Mouse (Mus musculus) lung, embryonic 14.5 days (tissue): ENCODE measurements around the gene Fau. TPM values are rescaled to one million over a fixed set of nuclear protein-coding genes. Genes with fewer than 3 reads are reported as not detected.

Source experiments
- ATAC-seq: fragments of 200-750 bp; cut with Nextera tagmentation; 2 replicates; pipeline ENCODE4 v1.8.0; 2017; ENCODE audit warnings: mild to moderate bottlenecking, moderate TSS enrichment, moderate library complexity; ENCODE audit not compliant: insufficient read depth
- DNase-seq: peaks from one replicate; pipeline ENCODE4 v3.0.0-alpha.2; 2015
- H3K27ac ChIP-seq: fragments of 300-500 bp; sonication (generic); 2 replicates; pipeline ENCODE4 v1.5.1; 2014; ENCODE audit warnings: low read depth, mild to moderate bottlenecking, moderate library complexity
- H3K27me3 ChIP-seq: fragments of 300-500 bp; sonication (generic); 2 replicates; pipeline ENCODE4 v1.6.1; 2014; ENCODE audit warnings: low read length, control low read depth; ENCODE audit not compliant: insufficient read depth
- H3K36me3 ChIP-seq: fragments of 300-500 bp; sonication (generic); 2 replicates; pipeline ENCODE4 v1.6.1; 2014; ENCODE audit warnings: control low read depth; ENCODE audit not compliant: insufficient read depth
- H3K4me1 ChIP-seq: fragments of 300-500 bp; sonication (generic); 2 replicates; pipeline ENCODE4 v1.6.1; 2014; ENCODE audit warnings: antibody characterized with exemption, control low read depth; ENCODE audit not compliant: insufficient read depth
- H3K4me2 ChIP-seq: fragments of 300-500 bp; sonication (generic); 2 replicates; pipeline ENCODE4 v1.6.1; 2014; ENCODE audit warnings: mild to moderate bottlenecking
- H3K4me3 ChIP-seq: fragments of 300-500 bp; sonication (generic); 2 replicates; pipeline ENCODE4 v1.5.1; 2014; ENCODE audit warnings: low read depth, low read length
- H3K9ac ChIP-seq: fragments of 300-500 bp; sonication (generic); 2 replicates; pipeline ENCODE4 v1.6.1; 2014
- H3K9me3 ChIP-seq: fragments of 300-500 bp; sonication (generic); 2 replicates; pipeline ENCODE4 v1.6.1; 2016; ENCODE audit warnings: low read depth, low read length, control low read depth
- CTCF ChIP-seq: IDR thresholded peaks from 2 replicates; pipeline ENCODE4 v1.5.1; 2016; ENCODE audit warnings: antibody characterized with exemption, low read depth
- WGBS: fragments of 180-500 bp; shearing (Covaris S2); extraction: QIAGEN DNeasy Blood & Tissue Kit; methylation state at CpG from one replicate; pipeline ENCODE4 v1.1.7; 2014; 5-methylcytosine and 5-hydroxymethylcytosine counted together
- polyA plus RNA-seq: library from polyadenylated mRNA; unstranded; fragments of >200 nt; fragmentation: Nextera tagmentation; extraction: Ambion mirVana; gene quantifications from 2 replicates; pipeline ENCODE4 v1.2.1, GENCODE M21; 2014

Fau gene
- polyA plus RNA-seq, 1 experiment from 2014 or later = 825 TPM

GRCm38 (mm10) chr19:6071261-6071660, 13.6 kb downstream of the Fau start:
- Histone ChIP-seq H3K4me1 (peaks cover 12% of the 10 kb centered on the region; the same call in 1 of the 2 replicates), H3K9me3 (no peaks in the 10 kb centered on the region), H3K27ac (no peak overlapping the region), H3K9ac (no peak overlapping the region), H3K4me2 (no peak overlapping the region), H3K4me3 (no peak overlapping the region), H3K27me3 (no peaks in the 10 kb centered on the region), H3K36me3 (peaks cover 58% of the 10 kb centered on the region)
- 91% methylated on average over 19 of the region's 19 CpGs for WGBS
- ATAC-seq = no peak
- DNase-seq = no peak
- no peak for TF ChIP-seq CTCF

GRCm38 (mm10) chr19:6073889-6074288, 16.2 kb downstream of the Fau start:
- H3K4me3 ChIP-seq = no peak overlapping the region
- ATAC-seq (no peak), DNase-seq (no peak)
- H3K4me1 ChIP-seq = 0 out of 2 replicates have a peak, but pooled peaks cover 8% of the 10 kb centered on the region
- no peaks in the 10 kb centered on the region for H3K27me3 ChIP-seq
- H3K36me3 ChIP-seq = peaks cover 55% of the 10 kb centered on the region
- H3K27ac ChIP-seq = no peak overlapping the region
- H3K9ac ChIP-seq = no peak overlapping the region
- no peaks in the 10 kb centered on the region for H3K9me3 ChIP-seq
- no peak overlapping the region for H3K4me2 ChIP-seq
- TF ChIP-seq CTCF = no peak
- WGBS = 82% methylated on average over 5 of the region's 5 CpGs

- no peaks in the 10 kb centered on the region for H3K9me3 ChIP-seq
- peak within 1 kb of the TSS; percentile 86 for H3K27ac ChIP-seq
- H3K9ac ChIP-seq = peak within 1 kb of the TSS; percentile 75
- no peaks in the 10 kb centered on the region for H3K27me3 ChIP-seq
- H3K36me3 ChIP-seq = peaks cover 48% of the 10 kb centered on the region
- H3K4me3 ChIP-seq = peak within 1 kb of the TSS; percentile 79
- under 1% methylated on average over 33 of the region's 33 CpGs for whole genome bisulfite sequencing
- H3K4me1 ChIP-seq = 0 out of 2 replicates have a peak, but pooled peaks cover 8% of the 10 kb centered on the region
- ATAC-seq (peak; percentile 93), DNase-seq (peak; percentile 95)
- no peak for TF ChIP-seq CTCF
- H3K4me2 ChIP-seq = peak within 1 kb of the TSS; percentile 93
Observed at GRCm38 (mm10) chr19:6076564-6077393, 19.1 kb downstream of the Fau start, which contains the start of gene Vps51. TSS of gene Vps51 (minus strand) at chr19:6077231.

- Histone ChIP-seq H3K4me3 (no peak within 1 kb of the TSS), H3K27me3 (no peaks in the 10 kb centered on the region), H3K4me1 (peaks cover 8% of the 10 kb centered on the region; the same call in 1 of the 2 replicates), H3K36me3 (peaks cover 37% of the 10 kb centered on the region), H3K9ac (no peak within 1 kb of the TSS), H3K4me2 (no peak within 1 kb of the TSS), H3K9me3 (no peaks in the 10 kb centered on the region), H3K27ac (no peak within 1 kb of the TSS)
- DNase-seq = no peak
- no peak for ATAC-seq
- no peak for TF ChIP-seq CTCF
- WGBS = 91% methylated on average over 12 of the region's 12 CpGs
Observed at GRCm38 (mm10) chr19:6079983-6080480, 22.4 kb downstream of the Fau start, which contains the start of gene Tmem262. TSS of gene Tmem262 (plus strand) at chr19:6080033.

DNA sequence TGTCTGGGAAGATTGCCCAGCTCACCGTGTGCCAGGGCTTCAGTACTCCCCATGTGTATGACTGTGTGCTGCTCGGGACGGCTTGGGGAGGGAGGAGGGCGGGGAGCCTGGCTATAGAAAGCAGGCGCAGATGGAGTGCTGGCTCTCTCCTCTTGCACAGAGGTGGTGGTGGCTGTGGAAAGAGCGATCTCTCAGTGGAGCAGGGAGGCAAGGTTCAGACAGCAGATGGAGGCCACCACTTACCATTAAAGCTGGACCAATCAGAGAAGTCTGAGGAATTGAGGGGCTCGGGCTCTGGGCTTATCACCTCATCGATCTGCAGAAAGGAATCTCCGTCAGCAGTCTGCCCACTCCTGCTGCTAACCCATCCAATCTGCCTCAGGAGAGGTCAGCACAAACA, 24.5 kb downstream of the Fau start, which contains the start of gene Gm28374:
Gene Gm28374, minus strand, starts transcription at position 101 of the 400 bp plus-strand sequence.
- no peaks in the 10 kb centered on the region for H3K27me3 ChIP-seq
- no peak within 1 kb of the TSS for H3K4me3 ChIP-seq
- H3K4me2 ChIP-seq = no peak within 1 kb of the TSS
- no peak within 1 kb of the TSS for H3K27ac ChIP-seq
- H3K4me1 ChIP-seq = peaks cover 3% of the 10 kb centered on the region
- 86% methylated on average over 9 of the region's 9 CpGs for WGBS
- peaks cover 40% of the 10 kb centered on the region for H3K36me3 ChIP-seq
- no peak for TF ChIP-seq CTCF
- ATAC-seq (no peak), DNase-seq (no peak)
- H3K9ac ChIP-seq = no peak within 1 kb of the TSS
- no peaks in the 10 kb centered on the region for H3K9me3 ChIP-seq

- peak; percentile 91 for ATAC-seq
Observed at GRCm38 (mm10) chr19:6084478-6085248, 27.0 kb downstream of the Fau start, which contains the start of the genes Zfpl1 and Cdca5. TSS of gene Zfpl1 (minus strand) at chr19:6084956. TSS of gene Cdca5 (plus strand) at chr19:6084983.

More at GRCm38 (mm10) chr19:6084478-6085248, 27.0 kb downstream of the Fau start, which contains the start of the genes Zfpl1 and Cdca5:
- no peaks in the 10 kb centered on the region for H3K9me3 ChIP-seq
- peak; percentile 99 for DNase-seq
- TF ChIP-seq CTCF = no peak
- peak within 1 kb of the TSS; percentile 91 for H3K4me2 ChIP-seq
- peaks cover 3% of the 10 kb centered on the region for H3K4me1 ChIP-seq
- H3K36me3 ChIP-seq = peaks cover 65% of the 10 kb centered on the region
- H3K27me3 ChIP-seq = no peaks in the 10 kb centered on the region
- peak within 1 kb of the TSS; percentile 70 for H3K9ac ChIP-seq
- H3K4me3 ChIP-seq = peak within 1 kb of the TSS; percentile 84
- peak within 1 kb of the TSS; percentile 84 for H3K27ac ChIP-seq
- WGBS = under 1% methylated on average over 58 of the region's 58 CpGs
